Mouse (Mus musculus) heart, adult 9 months (tissue): ENCODE data around the gene Gm15737.

ENCODE experiments used
- DNase-seq, 2 experiments: peaks; one replicate each; pipeline ENCODE4 v3.0.0; 2022; ENCODE audit warnings: low spot score in 2 of 2

Gene Gm15737

DNA sequence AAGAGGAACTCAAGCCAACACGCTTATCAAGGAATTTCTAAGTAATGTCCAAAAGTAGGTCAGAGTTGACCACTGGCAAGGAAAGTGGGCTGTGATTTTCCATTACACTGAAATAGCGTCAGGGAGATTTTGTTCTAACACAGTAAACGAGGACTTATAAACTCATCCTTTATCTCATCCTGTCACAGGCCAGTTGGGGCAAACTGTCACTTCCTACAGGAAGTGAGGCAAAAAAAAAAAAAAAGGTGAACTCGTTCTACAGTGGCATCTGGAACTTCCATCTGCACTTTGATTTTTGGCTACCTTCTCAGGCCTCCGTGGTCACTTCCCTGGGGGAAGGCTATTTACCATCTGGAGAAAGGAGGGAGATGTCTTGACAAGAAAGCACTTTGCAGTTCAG is 5.7 kb downstream of the Gm15737 start:
- peak; percentile 76 to 86 for DNase-seq

DNA sequence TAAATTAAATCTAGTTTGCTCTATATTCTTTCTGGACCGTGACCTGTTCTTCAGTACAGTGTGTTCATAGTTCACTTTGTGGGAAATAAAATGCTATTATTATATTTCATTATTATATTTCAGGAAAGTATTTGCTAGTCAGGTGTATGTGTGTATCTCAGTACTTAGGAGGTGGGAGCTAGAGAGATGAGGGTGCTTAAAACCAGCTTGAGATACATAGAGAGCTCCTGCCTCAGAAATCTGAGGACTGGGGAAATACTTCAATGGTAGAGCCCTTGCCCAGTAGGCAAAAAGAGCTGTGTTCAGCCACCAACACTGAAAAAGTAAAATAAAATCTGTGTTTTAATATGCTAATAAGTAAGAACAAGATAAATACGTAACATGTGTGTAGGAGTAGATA is 6.2 kb downstream of the Gm15737 start:
- no peak for DNase-seq

DNA sequence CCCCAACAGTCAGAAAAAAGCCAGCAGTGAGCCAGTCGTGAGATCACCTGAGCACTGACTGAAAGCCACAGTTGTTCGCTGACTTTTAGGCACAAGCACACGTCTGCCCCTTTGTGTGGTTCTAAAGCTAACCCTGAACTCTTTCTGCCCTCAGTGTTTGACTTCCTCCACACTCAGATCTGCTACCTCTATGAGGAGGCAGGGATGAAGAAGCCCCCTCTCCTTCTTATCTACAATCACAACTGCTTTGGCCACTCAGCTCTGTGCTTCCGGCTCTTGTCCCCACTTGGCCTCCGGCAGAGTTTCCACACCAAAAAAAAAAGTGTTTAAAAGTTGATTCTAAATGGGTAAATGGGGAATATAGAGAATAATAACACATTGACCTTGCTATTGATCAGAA is 7.0 kb downstream of the Gm15737 start:
- no peak for DNase-seq

DNA sequence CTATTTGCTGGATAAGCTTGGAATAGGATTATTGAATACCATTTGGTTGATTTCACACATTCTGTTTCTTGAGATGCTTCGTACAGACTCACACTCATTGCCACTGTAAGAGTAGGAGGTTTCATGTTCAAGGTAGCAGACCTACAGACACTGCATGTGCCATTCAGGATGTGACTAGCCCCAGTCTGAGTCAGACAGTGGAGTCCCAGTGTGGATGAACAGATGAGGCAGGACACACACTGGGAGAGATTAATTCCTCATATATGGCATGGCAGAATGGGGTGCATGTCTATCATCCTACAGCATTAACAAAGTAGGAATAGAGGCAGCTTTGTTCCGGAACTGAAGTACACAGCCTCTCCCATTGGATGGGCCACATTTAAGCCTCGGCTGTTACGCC is 8.1 kb downstream of the Gm15737 start:
- no peak for DNase-seq

DNA sequence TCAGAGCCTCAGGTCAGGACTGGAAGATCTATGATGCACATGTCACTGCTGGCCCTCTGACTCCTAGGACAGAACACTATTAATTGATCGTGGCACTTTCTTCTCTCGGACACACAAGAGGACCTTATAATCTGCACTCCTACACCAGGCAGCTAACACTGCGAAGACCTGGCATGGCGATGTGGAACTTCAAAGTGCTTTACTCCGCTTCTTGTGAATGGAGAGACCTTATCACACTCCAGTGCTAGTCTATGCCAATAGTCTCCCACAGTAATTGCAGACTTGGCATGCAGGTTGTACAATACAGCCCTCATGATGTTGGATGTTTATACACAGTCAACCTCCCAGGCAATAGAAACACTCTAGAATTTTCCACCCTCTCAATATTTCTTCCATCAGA is 9.6 kb downstream of the Gm15737 start:
- DNase-seq = no peak

DNA sequence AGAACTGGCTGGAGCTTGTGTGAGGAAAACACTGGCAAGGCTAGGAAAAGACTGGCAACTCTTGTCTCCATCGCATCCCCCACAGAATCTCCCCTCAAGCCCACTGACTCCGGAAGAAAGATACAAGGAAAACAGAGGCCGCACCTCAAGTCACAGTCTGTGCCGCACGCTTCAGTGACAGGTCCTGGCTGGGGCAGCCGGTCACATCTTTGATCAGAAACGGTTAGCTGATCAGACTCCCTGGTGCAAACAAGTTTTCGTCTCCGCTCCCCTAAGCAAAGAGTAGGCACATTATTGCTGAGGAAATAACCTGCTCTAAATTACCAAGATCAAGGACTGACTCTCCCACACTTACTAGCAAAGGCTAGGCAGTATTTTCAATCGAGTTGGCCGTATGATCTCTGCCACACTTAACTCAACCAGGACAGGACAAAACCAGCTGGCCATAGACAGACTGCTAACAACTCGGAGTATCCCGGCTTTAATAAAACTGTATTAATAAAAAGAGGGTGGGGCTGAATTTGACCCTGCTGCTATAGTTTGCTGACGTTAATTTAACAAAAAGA is 10.6 kb downstream of the Gm15737 start:
- no peak for DNase-seq

DNA sequence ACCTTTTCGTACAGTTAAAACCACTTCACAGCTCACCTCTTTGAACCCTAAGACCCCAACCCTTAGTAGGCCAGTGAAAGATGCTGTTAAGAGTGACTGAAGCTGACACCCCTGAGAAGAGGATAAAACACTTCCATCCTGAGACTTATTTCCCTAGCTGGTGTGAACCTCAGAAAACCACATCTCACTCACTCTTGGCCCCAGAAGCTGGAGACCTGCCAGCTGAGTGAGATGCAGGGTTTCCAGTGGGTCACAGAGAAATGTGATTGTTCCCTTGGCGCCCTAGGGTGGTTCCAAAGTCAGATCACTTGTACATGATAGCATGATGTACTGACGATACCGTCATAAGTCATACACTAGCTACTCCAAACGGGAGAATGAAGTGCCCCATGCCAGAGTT is 13.3 kb downstream of the Gm15737 start:
- no peak for DNase-seq

DNA sequence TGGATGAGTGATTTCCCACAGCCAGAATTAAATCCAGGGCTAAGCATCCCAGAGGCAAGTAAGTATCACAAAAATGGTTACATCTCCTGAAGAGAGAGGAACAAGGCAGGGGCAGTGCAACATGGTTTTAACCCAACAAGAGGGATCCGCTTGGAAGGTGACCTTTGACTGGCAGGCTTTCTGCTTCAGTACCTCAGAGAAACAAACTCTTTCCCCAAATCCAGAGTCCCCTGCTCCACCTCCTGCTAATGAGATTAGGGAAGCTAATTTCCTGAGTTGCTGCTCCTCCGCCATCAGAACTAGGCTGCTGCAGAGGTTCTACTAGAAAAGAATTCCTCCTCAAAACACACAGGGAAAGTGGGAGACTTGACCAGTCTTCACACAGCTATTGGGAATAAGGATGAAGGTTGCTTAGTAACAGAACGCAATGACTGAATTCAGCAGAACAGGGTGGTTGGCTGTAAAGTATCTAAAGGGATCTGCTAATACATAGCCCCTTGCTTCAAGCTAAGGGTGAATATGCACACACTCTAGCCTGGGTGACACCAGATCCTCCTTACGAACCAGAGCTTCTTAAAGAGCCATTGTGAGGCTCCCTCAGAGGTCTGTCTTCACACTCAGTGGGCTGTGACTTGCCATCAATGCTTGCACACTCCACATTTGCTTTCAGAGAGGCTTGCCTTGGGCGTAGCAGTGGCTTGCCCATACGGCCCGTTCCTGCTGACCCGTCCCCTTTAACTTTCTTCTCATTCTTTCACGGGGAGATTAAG is 14.2 kb downstream of the Gm15737 start:
- no peak for DNase-seq

DNA sequence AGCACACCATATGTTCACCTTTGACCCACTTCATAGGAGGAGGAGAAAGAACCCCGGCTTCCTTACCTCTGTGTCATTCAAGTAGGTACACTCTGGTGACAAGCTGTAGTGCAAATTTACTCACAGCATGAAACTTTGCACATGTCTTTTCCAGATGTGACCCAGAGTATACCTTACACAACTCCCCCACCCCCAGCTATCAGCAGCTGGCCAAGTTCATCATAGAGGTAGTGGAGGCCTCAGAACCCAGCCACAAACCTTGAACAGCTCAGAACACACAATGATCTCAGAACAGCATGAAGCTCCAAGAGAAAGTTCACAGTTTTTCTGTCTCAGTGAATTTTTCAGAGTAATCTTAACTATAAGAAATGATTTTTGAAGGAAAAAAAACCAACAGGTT is 22.4 kb downstream of the Gm15737 start:
- DNase-seq = no peak

DNA sequence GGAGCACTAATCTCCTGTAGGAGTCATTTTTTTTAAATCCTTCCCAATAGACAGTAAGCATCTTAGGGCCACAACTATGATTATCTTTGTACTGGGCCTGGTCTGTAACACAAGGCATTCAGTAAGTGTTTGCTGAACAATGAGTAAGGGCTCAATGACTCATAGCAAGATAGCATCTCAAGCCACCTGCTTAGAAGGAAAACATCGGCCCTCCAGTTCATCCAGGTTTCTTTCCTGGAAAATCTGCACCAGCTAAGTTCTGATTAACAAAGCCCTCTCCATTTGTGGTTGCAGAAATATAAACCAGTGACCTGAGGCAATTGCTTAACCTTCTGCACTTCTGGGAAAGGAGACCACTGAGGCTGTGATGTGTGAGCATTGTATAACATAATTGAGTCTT is 34.9 kb downstream of the Gm15737 start:
- no peak for DNase-seq

DNA sequence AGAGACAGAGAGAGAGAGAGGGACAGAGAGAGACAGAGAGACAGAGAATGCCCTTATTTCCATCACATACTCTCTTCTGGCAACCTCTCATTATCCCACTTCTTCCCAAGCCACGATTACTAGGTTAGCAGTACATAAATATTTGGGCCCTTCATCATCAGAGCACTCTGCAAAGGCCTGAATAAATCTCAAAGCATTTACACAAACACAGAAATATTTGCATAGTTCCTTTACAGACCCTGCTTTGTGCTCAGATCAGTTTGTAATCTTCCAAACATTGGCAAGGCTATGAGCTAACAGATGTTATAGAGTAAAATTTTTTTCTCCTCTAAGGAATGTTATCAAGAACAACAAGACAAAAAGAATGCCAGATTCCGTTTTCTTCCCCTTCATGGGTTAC is 35.3 kb downstream of the Gm15737 start:
- DNase-seq = no peak

DNA sequence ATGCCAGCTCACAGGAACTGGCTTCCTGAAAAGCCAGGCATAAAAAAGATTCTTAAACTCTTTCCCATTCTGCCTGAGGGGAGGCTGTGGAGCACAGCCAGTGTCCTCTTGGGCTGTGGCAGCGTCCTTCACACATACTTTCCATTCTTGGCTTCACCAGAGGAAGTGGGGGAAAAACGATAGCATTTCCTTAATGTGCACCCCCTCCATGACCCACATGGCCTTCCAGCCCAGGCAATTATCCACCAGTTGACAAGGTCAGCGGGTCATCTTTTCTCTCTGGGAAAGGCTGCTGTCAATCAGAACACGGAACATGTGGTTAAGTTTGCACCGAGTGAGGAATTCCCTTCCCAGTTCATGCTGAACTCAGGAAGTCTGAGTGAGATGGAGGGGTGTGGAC is 36.8 kb downstream of the Gm15737 start:
- peak; percentile 67 to 75 for DNase-seq

DNA sequence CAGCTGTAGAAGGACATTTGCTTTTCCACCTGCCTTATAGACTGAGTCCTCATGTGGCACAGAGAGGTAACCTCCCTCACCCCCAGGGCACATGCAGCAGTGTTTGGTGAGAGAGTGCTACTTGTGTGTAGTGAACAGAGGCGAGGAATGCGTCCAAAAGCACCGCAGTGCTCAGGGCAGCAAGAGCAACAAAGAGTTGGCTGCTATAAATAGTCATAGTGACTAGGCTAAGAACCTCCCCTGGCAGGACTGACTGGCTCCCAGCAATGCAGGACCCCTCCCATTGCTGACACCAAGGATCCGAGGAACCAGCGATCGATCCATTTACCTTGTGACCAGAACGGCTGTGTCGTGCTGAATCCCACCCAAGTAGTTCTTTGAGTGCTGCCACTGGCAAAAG is 40.2 kb downstream of the Gm15737 start:
- peak; percentile 54 to 59 for DNase-seq

DNA sequence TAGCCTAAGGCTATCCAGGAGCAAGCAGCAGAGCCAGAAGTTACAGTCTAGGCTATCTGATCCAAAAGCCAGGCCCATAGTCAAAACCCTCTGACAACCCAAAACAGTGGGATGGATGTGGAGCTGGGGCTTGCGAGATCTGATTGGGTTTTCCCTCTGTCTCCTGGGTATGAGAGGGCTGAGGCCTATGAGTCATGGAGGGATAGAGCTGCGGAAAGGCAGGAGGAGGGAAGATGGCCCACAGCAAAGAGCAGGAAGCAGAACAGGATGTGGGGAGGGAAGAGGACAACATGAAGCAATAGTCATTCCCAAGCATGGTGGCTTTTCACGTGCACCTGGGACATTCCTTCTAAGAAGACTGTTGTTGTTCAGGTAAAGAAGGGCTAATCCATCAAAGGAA is 41.5 kb downstream of the Gm15737 start:
- peak in 1 of 2 experiments; percentile 9 for DNase-seq

DNA sequence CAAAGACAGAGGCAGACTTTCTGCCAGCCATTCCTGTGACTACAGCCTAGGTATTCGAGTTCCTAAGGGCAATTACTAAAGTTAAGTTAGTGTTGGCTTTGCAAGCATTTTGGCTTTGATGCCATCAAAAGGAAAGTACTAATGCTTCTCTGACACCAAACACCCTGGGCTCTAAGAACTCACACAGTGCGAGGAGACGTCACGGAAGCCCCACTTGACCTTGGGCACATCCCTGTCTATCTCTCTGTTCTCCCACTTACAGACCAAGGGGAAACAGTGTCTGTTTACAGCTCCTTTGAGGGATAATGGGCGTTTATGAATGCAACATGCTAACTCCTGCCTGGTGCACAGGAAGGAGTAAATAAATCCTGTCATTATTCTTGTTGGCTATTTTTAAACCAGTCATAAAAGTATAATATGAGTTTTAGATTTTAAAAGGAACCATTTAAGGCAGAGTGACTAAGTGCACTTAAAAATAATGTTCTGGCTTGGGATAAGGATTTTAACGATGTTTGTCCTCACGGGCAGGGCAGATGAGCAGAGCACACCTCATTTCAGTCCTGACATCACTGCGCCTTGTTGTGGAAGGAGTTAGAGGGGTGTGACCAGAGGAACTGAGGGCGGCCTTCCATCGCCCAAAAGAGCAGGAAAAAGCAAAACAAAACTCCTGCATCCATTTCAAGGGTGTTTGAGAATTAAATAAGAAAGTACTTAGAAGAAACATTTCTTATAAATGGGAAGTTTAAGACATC is 52.0 kb downstream of the Gm15737 start:
- no peak for DNase-seq

DNA sequence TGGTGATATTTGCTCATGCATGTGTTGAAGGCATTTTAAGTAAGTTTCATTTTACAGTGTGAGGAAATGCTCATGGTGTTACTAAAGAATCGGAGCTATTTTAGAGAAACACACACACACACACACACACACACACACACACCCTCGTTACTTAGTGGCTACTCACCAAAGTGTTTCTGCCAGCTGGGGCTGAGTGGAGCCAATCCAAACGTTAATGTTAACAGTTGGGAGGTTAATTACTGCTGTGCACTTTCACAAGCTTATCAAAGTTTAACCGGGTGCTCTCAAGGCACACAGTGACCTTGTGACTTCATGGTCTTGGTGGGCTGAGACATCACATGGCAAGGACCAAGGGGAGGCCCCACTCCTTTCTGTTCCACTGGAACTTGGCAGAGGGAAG is 52.7 kb downstream of the Gm15737 start:
- peak in 1 of 2 experiments; percentile 17 for DNase-seq

DNA sequence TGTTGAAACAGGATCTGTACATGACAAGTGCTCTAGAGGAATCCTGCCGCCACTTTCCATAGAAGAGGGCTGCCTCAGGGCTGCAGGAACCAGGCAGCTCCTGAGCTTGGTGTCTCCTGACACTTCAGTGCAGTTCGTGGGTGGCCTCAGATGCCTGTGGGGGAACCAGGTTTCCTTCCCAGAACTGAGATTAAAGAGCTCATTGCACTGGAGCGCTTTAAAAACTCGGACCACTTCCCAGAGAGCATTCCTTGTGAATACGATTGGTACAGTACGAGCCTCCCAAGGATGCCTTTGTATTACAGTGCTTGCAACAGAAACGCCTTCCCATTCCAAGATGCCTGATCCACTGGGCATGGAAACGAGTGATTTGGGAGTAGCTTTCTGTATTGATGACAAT is 55.4 kb downstream of the Gm15737 start:
- DNase-seq = no peak

DNA sequence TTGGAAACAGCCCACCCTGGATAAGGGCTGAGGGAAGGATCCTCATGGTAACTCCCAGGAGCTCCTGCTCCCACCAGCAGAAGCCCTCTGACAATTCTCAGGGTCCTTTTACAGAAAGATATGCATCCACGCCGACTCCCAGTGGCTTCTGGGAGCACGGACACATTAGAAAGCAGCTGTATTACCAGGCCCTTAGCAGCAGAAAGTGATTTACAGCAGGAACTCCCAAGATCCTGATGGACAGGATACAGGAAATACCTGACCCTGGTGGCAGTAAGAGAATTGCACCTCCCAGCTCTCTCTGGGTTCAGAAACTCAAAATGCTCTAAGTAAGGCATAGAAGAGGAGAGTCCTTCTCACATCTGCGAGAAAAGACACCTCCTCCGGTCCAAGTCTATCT is 59.1 kb downstream of the Gm15737 start:
- DNase-seq = no peak
